Comparison of ENCODE assay signal across 20 mouse cellular contexts in the genomic region with DNA sequence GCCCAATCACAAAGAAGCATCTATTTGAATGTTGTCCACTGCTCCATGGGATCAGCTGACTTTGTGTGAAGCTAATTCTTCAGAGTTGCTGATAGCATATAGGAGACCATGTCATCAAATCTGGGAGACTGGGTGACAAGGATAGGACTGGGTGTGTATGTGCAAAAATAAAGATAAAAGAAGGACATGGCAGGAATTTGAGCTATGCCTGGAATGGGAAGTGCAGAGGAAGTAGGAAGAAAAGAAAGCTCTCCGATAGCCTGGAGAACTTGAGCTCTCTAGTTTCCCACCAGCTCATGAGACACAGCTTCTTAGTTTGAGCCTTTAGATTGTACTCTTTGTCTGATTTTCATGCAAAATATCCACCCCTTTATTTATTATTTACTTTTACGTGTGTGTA. TPM values are rescaled to one million over a fixed set of nuclear protein-coding genes. Genes with fewer than 3 reads are reported as not detected.
"Had no signal": no experiment of that assay in that cellular context is flagged by ENCODE, and none has a peak within 500 bp of the region (broad histone marks: within the 10 kb centered on the region; RNA-seq: fewer than 3 reads in every experiment).

No protein-coding gene starts in this region.

- H3K27me3 ChIP-seq: neural tube, embryonic 12.5 days had no signal

- H3K9ac ChIP-seq: liver, embryonic 13.5 days; midbrain, embryonic 12.5 days; midbrain, embryonic 15.5 days; neural tube, embryonic 12.5 days; neural tube, embryonic 15.5 days; stomach, embryonic 15.5 days had no signal

- H3K36me3 ChIP-seq: liver, embryonic 13.5 days; midbrain, embryonic 12.5 days; midbrain, embryonic 15.5 days; neural tube, embryonic 12.5 days; neural tube, embryonic 15.5 days; stomach, embryonic 15.5 days had no signal

- H3K4me1 ChIP-seq: liver, embryonic 13.5 days; midbrain, embryonic 12.5 days; midbrain, embryonic 15.5 days; neural tube, embryonic 12.5 days; neural tube, embryonic 15.5 days; stomach, embryonic 15.5 days had no signal

- H3K27ac ChIP-seq: liver, embryonic 13.5 days; macrophage; midbrain, embryonic 12.5 days; midbrain, embryonic 15.5 days; neural tube, embryonic 12.5 days; neural tube, embryonic 15.5 days; stomach, embryonic 15.5 days had no signal

- H3K9me3 ChIP-seq: liver, embryonic 13.5 days; midbrain, embryonic 12.5 days; midbrain, embryonic 15.5 days; neural tube, embryonic 12.5 days; neural tube, embryonic 15.5 days; stomach, embryonic 15.5 days had no signal

- H3K4me3 ChIP-seq: liver, embryonic 13.5 days; midbrain, embryonic 12.5 days; midbrain, embryonic 15.5 days; neural tube, embryonic 12.5 days; neural tube, embryonic 15.5 days; stomach, embryonic 15.5 days had no signal

- H3K4me2 ChIP-seq: liver, embryonic 13.5 days; midbrain, embryonic 12.5 days; midbrain, embryonic 15.5 days; neural tube, embryonic 12.5 days; neural tube, embryonic 15.5 days; stomach, embryonic 15.5 days had no signal

- ATAC-seq: intestine, postnatal 0 days; midbrain, embryonic 15.5 days had no signal

- DNase-seq: kidney, adult 2 months; kidney, postnatal 10 days; kidney, postnatal 36 days; liver, embryonic 13.5 days; lung, adult 2 months; lung, postnatal 14 days; right cerebral cortex, adult 18-20 months; right cerebral cortex, postnatal 14 days; spleen, adult 18-20 months; thymus, postnatal 25 days had no signal

RNA-seq across cellular contexts. Expression of a gene that starts 6.9 kb away (rescaled TPM):
- total RNA-seq: liver, adult 2 months; megakaryocyte, adult 5-6 weeks had no signal
- polyA plus RNA-seq: intestine, postnatal 0 days; limb, embryonic 11.5 days; liver, adult 2 months; liver, embryonic 13.5 days; macrophage had no signal

RNA-seq across cellular contexts. Expression of a gene that starts 19.3 kb away (rescaled TPM):
- polyA plus RNA-seq: macrophage had no signal
